Mouse (Mus musculus) large intestine, adult 2 months (tissue): ENCODE results near the gene Nrbf2. TPM values are rescaled to one million over a fixed set of nuclear protein-coding genes. Genes with fewer than 3 reads are reported as not detected.

Experiments used
- DNase-seq: peaks from one replicate; pipeline ENCODE4 v3.0.0-alpha.2; 2012; ENCODE audit warnings: low read depth, low spot score
- WGBS: fragments of 180-500 bp; shearing (Covaris S2); methylation state at CpG from one replicate; pipeline ENCODE4 v1.1.7; 2018; 5-methylcytosine and 5-hydroxymethylcytosine counted together
- polyA plus RNA-seq: library from polyadenylated mRNA; depleted of rRNA; stranded (reverse); fragments of >200 nt; gene quantifications from 2 replicates; pipeline ENCODE4 v1.2.3, GENCODE M21; 2012; rRNA removed

The Nrbf2 gene
- 6.7 and 9.9 TPM in 2 replicates for polyA plus RNA-seq

GRCm38 (mm10) chr10:67285176-67285814, at the start of gene Nrbf2:
Gene Nrbf2 (minus strand): TSS chr10:67285305.
- DNase-seq = peak; percentile 77
- WGBS = 1% methylated on average over 50 of the region's 52 CpGs

- DNase-seq = no peak
- WGBS = 47% methylated on average over 2 of the region's 2 CpGs
Measured at GRCm38 (mm10) chr10:67330580-67330979, 45.5 kb upstream of the Nrbf2 start.

- WGBS = 40% methylated on average over 11 of the region's 11 CpGs
- no peak for DNase-seq
Measured at GRCm38 (mm10) chr10:67329661-67330060, 44.6 kb upstream of the Nrbf2 start.

- WGBS = 84% methylated on average over 5 of the region's 5 CpGs
Measured at GRCm38 (mm10) chr10:67328208-67328607, 43.1 kb upstream of the Nrbf2 start.

GRCm38 (mm10) chr10:67324036-67324435, 38.9 kb upstream of the Nrbf2 start:
- 72% methylated on average over 1 of the region's 1 CpGs for WGBS
- no peak for DNase-seq

More at GRCm38 (mm10) chr10:67328208-67328607, 43.1 kb upstream of the Nrbf2 start:
- DNase-seq = no peak

- DNase-seq = no peak
- whole genome bisulfite sequencing = 68% methylated on average over 2 of the region's 2 CpGs
Measured at GRCm38 (mm10) chr10:67321396-67321795, 36.3 kb upstream of the Nrbf2 start.

GRCm38 (mm10) chr10:67320207-67320859, 35.2 kb upstream of the Nrbf2 start:
- DNase-seq = no peak
- WGBS = 39% methylated on average over 17 of the region's 17 CpGs

- WGBS = 84% methylated on average over 13 of the region's 13 CpGs
- no peak for DNase-seq
Measured at GRCm38 (mm10) chr10:67319016-67319725, 34.1 kb upstream of the Nrbf2 start.

- 5% methylated on average over 20 of the region's 20 CpGs for WGBS
- no peak for DNase-seq
Measured at GRCm38 (mm10) chr10:67317931-67318460, 32.9 kb upstream of the Nrbf2 start.

- WGBS = 18% methylated on average over 12 of the region's 12 CpGs
Measured at GRCm38 (mm10) chr10:67314811-67315435, 29.8 kb upstream of the Nrbf2 start.

GRCm38 (mm10) chr10:67312456-67312855, 27.4 kb upstream of the Nrbf2 start:
- WGBS = 53% methylated on average over 6 of the region's 6 CpGs
- no peak for DNase-seq

More at GRCm38 (mm10) chr10:67314811-67315435, 29.8 kb upstream of the Nrbf2 start:
- peak; percentile 27 for DNase-seq

GRCm38 (mm10) chr10:67311277-67311959, 26.3 kb upstream of the Nrbf2 start:
- 18% methylated on average over 9 of the region's 9 CpGs for WGBS
- no peak for DNase-seq

- WGBS = 50% methylated on average over 7 of the region's 7 CpGs
Measured at GRCm38 (mm10) chr10:67309483-67310138, 24.5 kb upstream of the Nrbf2 start.

GRCm38 (mm10) chr10:67302340-67302739, 17.2 kb upstream of the Nrbf2 start:
- WGBS = 20% methylated on average over 2 of the region's 2 CpGs
- DNase-seq = no peak

More at GRCm38 (mm10) chr10:67309483-67310138, 24.5 kb upstream of the Nrbf2 start:
- DNase-seq = no peak

- WGBS = 85% methylated on average over 6 of the region's 6 CpGs
- no peak for DNase-seq
Measured at GRCm38 (mm10) chr10:67301046-67301445, 15.9 kb upstream of the Nrbf2 start.

GRCm38 (mm10) chr10:67299285-67299684, 14.2 kb upstream of the Nrbf2 start:
- WGBS = 51% methylated on average over 4 of the region's 4 CpGs
- DNase-seq = no peak

GRCm38 (mm10) chr10:67298856-67299255, 13.8 kb upstream of the Nrbf2 start:
- no peak for DNase-seq
- WGBS = 31% methylated on average over 5 of the region's 5 CpGs

- no peak for DNase-seq
- 90% methylated on average over 17 of the region's 17 CpGs for WGBS
Measured at GRCm38 (mm10) chr10:67297175-67297855, 12.2 kb upstream of the Nrbf2 start.
